Mouse (Mus musculus): ENCODE results near the gene Peak1. TPM values are rescaled to one million over a fixed set of nuclear protein-coding genes. Genes with fewer than 3 reads are reported as not detected.
A peak's percentile ranks its signal among the peaks of the same experiment; 100 is the strongest.

Peak1 gene
- total and polyA plus RNA-seq, 3 experiments = 2.8 to 11.7 TPM; not detected in 1

DNA sequence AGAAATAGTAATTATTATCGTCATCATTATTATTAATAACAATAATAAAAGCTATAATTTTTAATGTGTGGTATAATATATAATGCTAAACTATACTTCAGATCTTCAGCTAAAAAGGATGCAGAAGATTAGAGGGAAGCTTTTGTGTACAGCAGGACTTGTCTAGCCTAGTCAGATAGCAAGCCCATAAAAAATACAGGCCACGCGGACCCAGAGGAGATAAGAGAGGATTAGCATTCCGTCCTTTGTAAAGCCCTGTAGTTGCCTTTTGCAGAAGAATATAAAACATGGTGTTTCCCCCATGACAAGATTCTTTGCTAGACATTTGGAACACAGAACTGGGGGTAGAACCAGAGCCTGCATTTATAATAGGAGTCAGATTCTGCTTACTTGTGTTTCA is 13.2 kb downstream of the Peak1 start:
- TF ChIP-seq MXI1 (IDR thresholded peaks at IDR 0.05; ENCODE audit: low read depth, low read length) (peak; percentile 75), GATA1 (IDR thresholded peaks at IDR 0.05; ENCODE audit: low read depth, low read length) (peak; percentile 89), JUND (IDR thresholded peaks at IDR 0.05; ENCODE audit: low read depth, low read length) (no peak), ZMIZ1 (IDR thresholded peaks at IDR 0.05; ENCODE audit: low read depth, low read length) (no peak), RCOR1 (IDR thresholded peaks at IDR 0.05; ENCODE audit: low read depth, low read length) (0 out of 2 replicates have a peak, but pooled peaks have one; percentile 12), MAFK (IDR thresholded peaks at IDR 0.05; ENCODE audit: borderline replicate concordance, low read depth, low read length) (no peak), SIN3A (IDR thresholded peaks at IDR 0.05; ENCODE audit: low read length) (0 out of 2 replicates have a peak, but pooled peaks have one; percentile 53), TCF12 (IDR thresholded peaks at IDR 0.05; ENCODE audit: low read depth, low read length) (peak; percentile 19; the same call in 1 of the 2 replicates), ZNF384 (IDR thresholded peaks at IDR 0.05; ENCODE audit: low read depth, low read length) (peak; percentile 44; the same call in 1 of the 2 replicates), EP300 (IDR thresholded peaks at IDR 0.05; ENCODE audit: low read depth in 1 of 2, low read length in 2 of 2) (peak; percentile 31 to 53; a peak in 3 of 4 replicates), NRF1 (IDR thresholded peaks at IDR 0.05; ENCODE audit: insufficient read depth, low read depth, low read length, poor library complexity, severe bottlenecking) (no peak), MAX (IDR thresholded peaks at IDR 0.05; ENCODE audit: low read length) (0 out of 2 replicates have a peak, but pooled peaks have one; percentile 39), ETS1 (IDR thresholded peaks at IDR 0.05; ENCODE audit: low read depth, low read length) (0 out of 2 replicates have a peak, but pooled peaks have one; percentile 29), USF1 (IDR thresholded peaks at IDR 0.05; ENCODE audit: low read depth, low read length) (0 out of 2 replicates have a peak, but pooled peaks have one; percentile 15), MYC (IDR thresholded peaks at IDR 0.05; ENCODE audit: low read depth, low read length) (peak; percentile 64)
- Histone ChIP-seq H3K27me3 (ENCODE audit: control insufficient read depth in 1 of 2, insufficient read depth in 2 of 2, low read length in 2 of 2) (no peaks in the 10 kb centered on the region), H3K9me3 (replicated peaks; ENCODE audit: insufficient read depth, low read length) (no peaks in the 10 kb centered on the region), H3K36me3 (ENCODE audit: control insufficient read depth in 1 of 2, insufficient read depth in 2 of 2, low read length in 2 of 2) (peaks cover 0 to 24% of the 10 kb centered on the region in 2 experiments; a peak in 2 of 4 replicates), H3K4me1 (ENCODE audit: control insufficient read depth in 1 of 2, insufficient read depth in 2 of 2, low read length in 2 of 2) (peaks cover 12 to 13% of the 10 kb centered on the region in 2 experiments; a peak in 3 of 4 replicates), H3K9ac (ENCODE audit: control insufficient read depth, low read depth, low read length, poor library complexity, severe bottlenecking) (no peak overlapping the region; the same call in 1 of the 2 replicates), H3K27ac (ENCODE audit: control insufficient read depth, low read depth, low read length) (no peak overlapping the region), H3K79me2 (ENCODE audit: control insufficient read depth, insufficient read depth, low read length, poor library complexity) (peaks cover 7% of the 10 kb centered on the region; the same call in 1 of the 2 replicates), H3K4me3 (ENCODE audit: control insufficient read depth in 1 of 2, insufficient read depth in 1 of 2, low read depth in 2 of 2, low read length in 2 of 2) (no peak overlapping the region)
- DNase-seq (ENCODE audit: low read depth, low spot score) = peak; percentile 52

DNA sequence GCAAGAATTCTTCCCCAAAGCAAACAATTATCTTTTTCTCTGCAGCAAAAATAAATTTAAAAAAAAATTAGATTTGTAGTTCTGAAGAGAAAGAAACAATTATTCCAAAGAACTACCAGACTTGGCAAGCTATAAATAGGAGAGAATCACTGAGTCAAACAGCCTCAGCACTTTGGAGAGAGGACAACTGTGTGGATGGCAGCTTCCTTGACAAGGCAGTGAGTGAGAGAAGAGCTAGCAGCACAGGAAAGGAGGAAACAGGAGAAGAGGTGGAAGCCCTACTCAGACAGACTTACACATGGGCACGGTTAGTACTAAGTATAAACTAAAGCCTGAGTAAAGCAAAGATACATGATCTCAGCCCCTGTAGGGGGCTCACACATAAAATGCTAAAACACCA is 21.6 kb downstream of the Peak1 start:
- no peaks in the 10 kb centered on the region for H3K9me3 ChIP-seq (replicated peaks; ENCODE audit: insufficient read depth, low read length)
- H3K4me3 ChIP-seq (ENCODE audit: control insufficient read depth in 1 of 2, insufficient read depth in 1 of 2, low read depth in 2 of 2, low read length in 2 of 2) = no peak overlapping the region
- no peaks in the 10 kb centered on the region for H3K27me3 ChIP-seq (ENCODE audit: control insufficient read depth in 1 of 2, insufficient read depth in 2 of 2, low read length in 2 of 2)
- H3K27ac ChIP-seq (ENCODE audit: control insufficient read depth, low read depth, low read length) = no peak overlapping the region
- H3K79me2 ChIP-seq (ENCODE audit: control insufficient read depth, insufficient read depth, low read length, poor library complexity) = 0 out of 2 replicates have a peak, but pooled peaks cover 2% of the 10 kb centered on the region
- peaks cover 0 to 3% of the 10 kb centered on the region in 2 experiments; a peak in 3 of 4 replicates for H3K36me3 ChIP-seq (ENCODE audit: control insufficient read depth in 1 of 2, insufficient read depth in 2 of 2, low read length in 2 of 2)
- no peak for TF ChIP-seq MYC (IDR thresholded peaks at IDR 0.05; ENCODE audit: low read depth, low read length)
- TF ChIP-seq MEF2A (IDR thresholded peaks at IDR 0.05; ENCODE audit: extremely low read depth, insufficient replicate concordance, low read depth, low read length, poor library complexity, severe bottlenecking) = no peak
- TF ChIP-seq NELFE (IDR thresholded peaks at IDR 0.05; ENCODE audit: low read depth, low read length) = no peak
- no peak for TF ChIP-seq HCFC1 (IDR thresholded peaks at IDR 0.05; ENCODE audit: low read depth, low read length)
- no peak for TF ChIP-seq ZMIZ1 (IDR thresholded peaks at IDR 0.05; ENCODE audit: low read depth, low read length)
- TF ChIP-seq TAL1 (IDR thresholded peaks at IDR 0.05; ENCODE audit: low read length) = no peak
- no peak for TF ChIP-seq RAD21 (IDR thresholded peaks at IDR 0.05; ENCODE audit: low read depth, low read length)
- no peak for TF ChIP-seq MXI1 (IDR thresholded peaks at IDR 0.05; ENCODE audit: low read depth, low read length)
- TF ChIP-seq POLR2A (IDR thresholded peaks at IDR 0.05; ENCODE audit: control insufficient read depth in 1 of 2, insufficient read depth in 1 of 2, low read depth in 1 of 2, low read length in 2 of 2, poor library complexity in 1 of 2) = no peak
- TF ChIP-seq RCOR1 (IDR thresholded peaks at IDR 0.05; ENCODE audit: low read depth, low read length) = no peak
- no peak for TF ChIP-seq MAX (IDR thresholded peaks at IDR 0.05; ENCODE audit: low read length)
- TF ChIP-seq GATA1 (IDR thresholded peaks at IDR 0.05; ENCODE audit: low read depth, low read length) = no peak
- TF ChIP-seq USF2 (IDR thresholded peaks at IDR 0.05; ENCODE audit: borderline replicate concordance in 1 of 2, insufficient read depth in 1 of 2, low read depth in 1 of 2, low read length in 2 of 2) = no peak
- no peak for TF ChIP-seq TBP (IDR thresholded peaks at IDR 0.05; ENCODE audit: low read depth, low read length)
- no peak for TF ChIP-seq UBTF (IDR thresholded peaks at IDR 0.05; ENCODE audit: borderline replicate concordance, insufficient read depth, low read depth, low read length)
- TF ChIP-seq MAFK (IDR thresholded peaks at IDR 0.05; ENCODE audit: borderline replicate concordance, low read depth, low read length) = no peak
- H3K4me1 ChIP-seq (ENCODE audit: control insufficient read depth in 1 of 2, insufficient read depth in 2 of 2, low read length in 2 of 2) = peaks cover 5 to 8% of the 10 kb centered on the region in 2 experiments; a peak in 3 of 4 replicates
- no peak overlapping the region for H3K9ac ChIP-seq (ENCODE audit: control insufficient read depth, low read depth, low read length, poor library complexity, severe bottlenecking)
- no peak for DNase-seq (ENCODE audit: low read depth, low spot score)

All from MEL (cell line).